9 mouse cellular contexts compared by ENCODE assay signal in the genomic region with DNA sequence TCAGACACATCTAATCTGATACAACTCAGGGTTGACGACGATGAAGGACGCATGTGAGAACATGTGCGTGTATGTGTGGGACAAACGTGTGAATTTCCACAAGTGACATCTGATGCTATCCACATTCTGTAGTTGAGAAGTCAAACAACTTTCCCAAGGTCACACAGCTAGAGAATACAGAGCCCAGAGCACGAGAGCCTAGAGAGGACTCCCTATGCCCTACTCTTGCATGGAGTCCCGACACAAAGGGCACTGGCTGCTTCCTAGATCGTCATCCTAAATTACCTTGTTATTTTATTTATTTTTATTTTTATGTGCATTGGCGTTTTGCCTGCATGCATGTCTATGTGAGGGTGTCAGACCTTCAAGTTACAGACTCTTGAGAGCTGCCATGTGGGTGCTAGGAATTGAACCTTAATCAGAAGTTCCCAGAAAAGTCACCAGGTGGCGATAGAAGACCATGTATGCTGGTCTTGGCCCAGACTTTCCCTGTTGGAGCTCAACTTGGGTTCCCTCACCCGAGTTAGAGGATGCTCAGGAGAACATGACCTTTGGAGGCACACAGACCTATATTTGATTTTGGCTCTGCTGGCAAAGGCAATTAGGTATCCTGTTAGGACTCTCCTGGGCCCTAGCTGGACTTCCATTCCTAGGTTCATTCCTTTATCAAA. TPM values are rescaled to one million over a fixed set of nuclear protein-coding genes. Genes with fewer than 3 reads are reported as not detected.
DNase-seq lines count a peak whose midpoint lies in the region; ATAC-seq and TF ChIP-seq lines count a peak whose summit lies in the region.
"Had no signal": no experiment of that assay in that cellular context is flagged by ENCODE, and none has a peak within 500 bp of the region (broad histone marks: within the 10 kb centered on the region; RNA-seq: fewer than 3 reads in every experiment).

No protein-coding gene starts in this region.

- 55% methylated on average over 11 of the region's 11 CpGs for WGBS in kidney, adult 2 months
- 53% methylated on average over 11 of the region's 11 CpGs for WGBS in limb, embryonic 13.5 days
- WGBS in stomach, embryonic 15.5 days: 42% methylated on average over 11 of the region's 11 CpGs

- H3K9ac ChIP-seq in limb, embryonic 13.5 days: no peak overlapping the region
- no peak overlapping the region for H3K9ac ChIP-seq in stomach, embryonic 15.5 days
- H3K9ac ChIP-seq: embryonic facial prominence, embryonic 12.5 days had no signal

- H3K4me2 ChIP-seq in limb, embryonic 13.5 days (replicated peaks): no peak overlapping the region
- H3K4me2 ChIP-seq in stomach, embryonic 15.5 days: no peak overlapping the region
- H3K4me2 ChIP-seq: embryonic facial prominence, embryonic 12.5 days had no signal

- H3K27ac ChIP-seq in kidney, adult 2 months (ENCODE audit: insufficient read depth, low read depth, low read length): no peak overlapping the region
- H3K27ac ChIP-seq in limb, embryonic 13.5 days: no peak overlapping the region
- H3K27ac ChIP-seq in stomach, embryonic 15.5 days: no peak overlapping the region
- H3K27ac ChIP-seq: embryonic facial prominence, embryonic 12.5 days had no signal

- no peaks in the 10 kb centered on the region for H3K4me1 ChIP-seq in kidney, adult 2 months (ENCODE audit: control insufficient read depth, insufficient read depth, low read length)
- peaks cover 8% of the 10 kb centered on the region; the same call in 1 of the 2 replicates for H3K4me1 ChIP-seq in limb, embryonic 13.5 days
- 0 out of 2 replicates have a peak, but pooled peaks cover 18% of the 10 kb centered on the region for H3K4me1 ChIP-seq in stomach, embryonic 15.5 days
- H3K4me1 ChIP-seq: embryonic facial prominence, embryonic 12.5 days had no signal

- 0 out of 2 replicates have a peak, but pooled peaks have one; percentile 42 for ATAC-seq in limb, embryonic 13.5 days (ENCODE audit: low FRiP score, low read depth)
- ATAC-seq in monocyte, adult 5-6 weeks (replicated peaks; ENCODE audit: insufficient number of reproducible peaks, low FRiP score, low TSS enrichment, poor library complexity, severe bottlenecking): peak; percentile 67; the same call in 1 of the 2 replicates
- peak; percentile 57; the same call in 1 of the 2 replicates for ATAC-seq in stomach, embryonic 15.5 days (ENCODE audit: insufficient read depth, low FRiP score, low read depth)

- no peaks in the 10 kb centered on the region for H3K9me3 ChIP-seq in limb, embryonic 13.5 days
- H3K9me3 ChIP-seq in stomach, embryonic 15.5 days: no peaks in the 10 kb centered on the region
- H3K9me3 ChIP-seq: embryonic facial prominence, embryonic 12.5 days had no signal

- DNase-seq in urinary bladder, postnatal 36 days (ENCODE audit: low spot score in 2 of 2): peak; percentile 59 to 63
- no peak for DNase-seq in urinary bladder, postnatal 10 days (ENCODE audit: low spot score)
- peak; percentile 69 for DNase-seq in cerebellum, adult 9-11 months
- DNase-seq in gastrocnemius, postnatal 10 days: peak; percentile 58
- DNase-seq in kidney, adult 2 months: peak; percentile 78

- H3K27me3 ChIP-seq in kidney, adult 2 months (replicated peaks; ENCODE audit: control insufficient read depth, insufficient read depth, low read length): no peaks in the 10 kb centered on the region
- H3K27me3 ChIP-seq in limb, embryonic 13.5 days: no peaks in the 10 kb centered on the region
- H3K27me3 ChIP-seq in stomach, embryonic 15.5 days (replicated peaks): no peaks in the 10 kb centered on the region
- H3K27me3 ChIP-seq: embryonic facial prominence, embryonic 12.5 days had no signal

- H3K4me3 ChIP-seq in kidney, adult 2 months (ENCODE audit: insufficient read depth, low read depth, low read length): no peak overlapping the region
- no peak overlapping the region for H3K4me3 ChIP-seq in limb, embryonic 13.5 days
- H3K4me3 ChIP-seq in stomach, embryonic 15.5 days (replicated peaks): no peak overlapping the region
- H3K4me3 ChIP-seq: embryonic facial prominence, embryonic 12.5 days had no signal

- no peak for TF ChIP-seq POLR2A in kidney, adult 2 months (IDR thresholded peaks at IDR 0.05; ENCODE audit: low read depth, low read length)

- no peaks in the 10 kb centered on the region for H3K36me3 ChIP-seq in kidney, adult 2 months (ENCODE audit: control insufficient read depth, insufficient read depth, low read length)
- H3K36me3 ChIP-seq in limb, embryonic 13.5 days: no peaks in the 10 kb centered on the region
- H3K36me3 ChIP-seq in stomach, embryonic 15.5 days: no peaks in the 10 kb centered on the region
- H3K36me3 ChIP-seq: embryonic facial prominence, embryonic 12.5 days had no signal

- peak; percentile 90 for TF ChIP-seq CTCF in kidney, adult 2 months (conservative IDR thresholded peaks at IDR 0.05; ENCODE audit: insufficient read depth, insufficient read length, low read depth, low read length)

RNA-seq across cellular contexts. Expression of gene Gm45521, which starts 7.3 kb away (rescaled TPM):
- not detected for total RNA-seq in gastrocnemius, postnatal 10 days (2021)
- not detected in 2 replicates for polyA plus RNA-seq in kidney, adult 2 months (2012; rRNA removed)
- polyA plus RNA-seq in limb, embryonic 13.5 days (2015; fragmentation: Nextera tagmentation; extraction: Ambion mirVana): not detected in 2 replicates
- total RNA-seq in monocyte, adult 5-6 weeks (2017): not detected in 3 replicates
- polyA plus RNA-seq in stomach, embryonic 15.5 days (2015; fragmentation: Nextera tagmentation; extraction: Ambion mirVana): 0.21 TPM in 1 of 2 replicates, not detected in the other
- polyA plus RNA-seq: embryonic facial prominence, embryonic 12.5 days had no signal

RNA-seq across cellular contexts. Expression of gene Dnase1l3, which starts 30.0 kb away (rescaled TPM):
- total RNA-seq in gastrocnemius, postnatal 10 days (2021): under 1 TPM; 0.05 to 0.11 TPM
- 0.37 and 3.0 TPM in 2 replicates for polyA plus RNA-seq in kidney, adult 2 months (2012; rRNA removed)
- polyA plus RNA-seq in limb, embryonic 13.5 days (2015; fragmentation: Nextera tagmentation; extraction: Ambion mirVana): 0.10 and 0.17 TPM in 2 replicates
- total RNA-seq in monocyte, adult 5-6 weeks (2017): 0.58 to 4.0 TPM (median 0.64 TPM) in 3 replicates
- 0.94 and 0.99 TPM in 2 replicates for polyA plus RNA-seq in stomach, embryonic 15.5 days (2015; fragmentation: Nextera tagmentation; extraction: Ambion mirVana)

RNA-seq across cellular contexts. Expression of gene Abhd6, which starts 38.3 kb away (rescaled TPM):
- 1 to 10 TPM; 2.8 TPM for total RNA-seq in gastrocnemius, postnatal 10 days (2021)
- polyA plus RNA-seq in kidney, adult 2 months (2012; rRNA removed): 37.4 and 38.9 TPM in 2 replicates
- polyA plus RNA-seq in limb, embryonic 13.5 days (2015; fragmentation: Nextera tagmentation; extraction: Ambion mirVana): 19.8 and 23.1 TPM in 2 replicates
- total RNA-seq in monocyte, adult 5-6 weeks (2017): 0.64 to 1.9 TPM (median 0.78 TPM) in 3 replicates
- 18.9 and 21.2 TPM in 2 replicates for polyA plus RNA-seq in stomach, embryonic 15.5 days (2015; fragmentation: Nextera tagmentation; extraction: Ambion mirVana)
